Mouse (Mus musculus) erythroblast, embryonic 14.5 days (primary cell): Measurements from ENCODE around the gene Eed. TPM values are rescaled to one million over a fixed set of nuclear protein-coding genes. Genes with fewer than 3 reads are reported as not detected.
"Not testable (repeated sequence)": the region's sequence is repeated elsewhere in the genome, so short reads cannot be mapped to it uniquely, and the experiment has no call there.

Experiments
- H3K27me3 ChIP-seq: 2 replicates; pipeline ENCODE4 v1.6.1; 2012; ENCODE audit warnings: inconsistent platforms; ENCODE audit not compliant: control insufficient read depth
- H3K36me3 ChIP-seq: 2 replicates; pipeline ENCODE4 v1.6.1; 2012; ENCODE audit warnings: mild to moderate bottlenecking, inconsistent platforms; ENCODE audit not compliant: control insufficient read depth
- H3K4me1 ChIP-seq: 2 replicates; pipeline ENCODE4 v1.6.1; 2012; ENCODE audit warnings: inconsistent platforms; ENCODE audit not compliant: control insufficient read depth
- H3K4me3 ChIP-seq: replicated peaks from 2 replicates; pipeline ENCODE3; 2012; ENCODE audit warnings: moderate library complexity, mild to moderate bottlenecking, inconsistent platforms
- H3K9me3 ChIP-seq: 2 replicates; pipeline ENCODE4 v1.6.1; 2012; ENCODE audit warnings: low read length, inconsistent platforms, mixed read lengths; ENCODE audit not compliant: control insufficient read depth
- GATA1 ChIP-seq: IDR thresholded peaks from 2 replicates; pipeline ENCODE4 v1.6.1; 2012; ENCODE audit warnings: low read length, inconsistent platforms, mixed read lengths
- TAL1 ChIP-seq: IDR thresholded peaks from 3 replicates; pipeline ENCODE4 v1.6.1; 2012; ENCODE audit warnings: low read length, inconsistent platforms, mixed read lengths
- polyA plus RNA-seq: library from polyadenylated mRNA; stranded (reverse); fragments of >175 nt; gene quantifications from 2 replicates; pipeline ENCODE4 v1.2.3, GENCODE M21; 2012

Eed gene
- polyA plus RNA-seq, 1 experiment, result 4.5 TPM

DNA sequence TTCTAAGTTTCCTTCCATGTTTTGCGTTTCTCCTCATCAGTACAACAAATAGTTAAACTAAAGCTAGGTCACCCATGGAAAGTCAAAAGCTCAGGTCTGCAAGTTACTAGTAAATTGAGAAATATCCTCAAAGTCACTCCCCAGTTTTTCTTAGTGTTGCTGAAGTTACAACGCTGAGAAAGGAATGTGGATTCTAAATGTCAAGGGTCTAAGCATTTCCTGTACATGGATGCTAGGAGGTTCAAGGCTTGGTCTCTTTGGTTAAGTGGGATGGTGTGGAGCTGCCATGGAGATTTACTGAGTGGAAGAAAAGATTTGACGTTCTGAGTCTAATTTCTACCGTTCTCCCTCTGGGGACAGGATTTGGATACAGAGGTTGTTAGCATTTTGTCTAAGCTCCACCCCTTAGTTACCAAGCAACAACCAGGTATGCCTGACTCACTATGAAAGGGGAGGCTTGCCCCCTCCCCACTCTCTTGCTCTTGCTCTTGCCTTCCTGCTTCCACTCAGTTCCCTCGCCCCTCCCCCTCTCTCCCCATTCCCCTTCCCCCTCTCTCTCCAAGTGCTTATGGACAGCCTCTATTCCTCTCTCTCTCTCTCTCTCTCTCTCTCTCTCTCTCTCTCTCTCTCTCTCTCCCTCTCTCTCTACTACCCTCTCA, 36.3 kb upstream of the Eed start:
- Histone ChIP-seq H3K9me3 (no peaks in the 10 kb centered on the region), H3K4me1 (peaks cover 27% of the 10 kb centered on the region), H3K27me3 (peaks cover 40% of the 10 kb centered on the region), H3K36me3 (no peaks in the 10 kb centered on the region), H3K4me3 (no peak overlapping the region)
- TF ChIP-seq GATA1, result no peak
- no peak for TF ChIP-seq TAL1

DNA sequence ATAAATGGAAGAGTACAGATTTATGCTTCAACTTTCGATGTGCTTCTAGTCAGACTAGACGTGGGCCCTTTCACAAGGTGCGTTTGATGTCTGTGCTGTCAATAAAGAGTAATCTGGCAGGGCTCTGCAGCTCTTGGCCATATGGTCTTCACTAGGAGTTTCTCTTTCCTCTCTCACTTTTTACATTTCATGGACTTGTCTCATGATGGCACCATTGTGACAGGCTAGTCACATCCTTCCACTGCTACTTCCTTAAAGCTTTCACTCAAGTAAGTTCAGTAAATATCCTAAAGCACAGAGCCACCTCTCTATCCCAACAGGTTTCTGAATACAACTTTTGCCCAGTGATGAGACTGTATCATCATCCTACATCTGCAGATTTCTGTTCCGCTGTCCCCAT, 35.7 kb upstream of the Eed start:
- H3K4me3 ChIP-seq, result no peak overlapping the region
- TF ChIP-seq TAL1, result no peak
- no peak for TF ChIP-seq GATA1
- no peaks in the 10 kb centered on the region for H3K36me3 ChIP-seq

GRCm38 (mm10) chr7:90006667-90007653, 26.2 kb upstream of the Eed start:
- peaks cover 28% of the 10 kb centered on the region for H3K4me1 ChIP-seq
- TF ChIP-seq TAL1 (no peak), GATA1 (no peak)
- no peak overlapping the region for H3K4me3 ChIP-seq
- no peaks in the 10 kb centered on the region for H3K36me3 ChIP-seq
- no peaks in the 10 kb centered on the region for H3K9me3 ChIP-seq
- peaks cover 28% of the 10 kb centered on the region for H3K27me3 ChIP-seq

More for the DNA sequence above, 35.7 kb upstream of the Eed start:
- Histone ChIP-seq H3K27me3 (peaks cover 40% of the 10 kb centered on the region), H3K9me3 (no peaks in the 10 kb centered on the region), H3K4me1 (peaks cover 25% of the 10 kb centered on the region)

- peaks cover 27% of the 10 kb centered on the region for H3K27me3 ChIP-seq
- H3K4me3 ChIP-seq, result no peak overlapping the region
- no peak for TF ChIP-seq TAL1
- TF ChIP-seq GATA1, result no peak
- H3K9me3 ChIP-seq, result no peaks in the 10 kb centered on the region
- H3K36me3 ChIP-seq, result no peaks in the 10 kb centered on the region
- peaks cover 26% of the 10 kb centered on the region for H3K4me1 ChIP-seq
These were observed 24.0 kb upstream of the Eed start for GRCm38 (mm10) chr7:90004781-90005180.

- peaks cover 26% of the 10 kb centered on the region for H3K27me3 ChIP-seq
- TF ChIP-seq GATA1 (no peak), TAL1 (no peak)
- H3K36me3 ChIP-seq, result no peaks in the 10 kb centered on the region
- peaks cover 44% of the 10 kb centered on the region for H3K4me1 ChIP-seq
- H3K9me3 ChIP-seq, result no peaks in the 10 kb centered on the region
- no peak overlapping the region for H3K4me3 ChIP-seq
These were observed 21.6 kb upstream of the Eed start for GRCm38 (mm10) chr7:90002375-90002774.

DNA sequence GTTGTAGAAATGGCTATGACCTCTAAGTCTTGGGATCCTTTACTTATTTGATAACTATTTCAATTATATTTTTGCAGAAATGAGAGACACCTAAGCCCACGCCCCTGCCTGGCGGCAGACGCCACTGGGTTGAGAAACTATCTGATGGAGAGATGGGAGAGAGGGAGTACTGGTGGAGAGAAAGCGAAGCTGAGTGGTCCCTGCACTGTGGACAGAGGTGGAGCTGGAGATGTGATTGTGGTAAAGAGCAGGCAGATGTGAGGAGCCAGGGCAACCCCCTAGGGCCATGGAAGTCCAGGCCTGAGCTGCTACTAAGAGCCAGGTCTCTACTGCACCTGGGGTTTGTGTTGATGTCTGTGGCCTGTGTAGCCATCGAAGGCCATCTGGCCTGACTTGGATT, 18.7 kb upstream of the Eed start:
- TF ChIP-seq GATA1, result no peak
- TF ChIP-seq TAL1, result no peak
- peaks cover 41% of the 10 kb centered on the region for H3K4me1 ChIP-seq
- H3K36me3 ChIP-seq, result no peaks in the 10 kb centered on the region
- H3K4me3 ChIP-seq, result no peak overlapping the region
- peaks cover 21% of the 10 kb centered on the region for H3K27me3 ChIP-seq
- H3K9me3 ChIP-seq, result peaks cover 3% of the 10 kb centered on the region

DNA sequence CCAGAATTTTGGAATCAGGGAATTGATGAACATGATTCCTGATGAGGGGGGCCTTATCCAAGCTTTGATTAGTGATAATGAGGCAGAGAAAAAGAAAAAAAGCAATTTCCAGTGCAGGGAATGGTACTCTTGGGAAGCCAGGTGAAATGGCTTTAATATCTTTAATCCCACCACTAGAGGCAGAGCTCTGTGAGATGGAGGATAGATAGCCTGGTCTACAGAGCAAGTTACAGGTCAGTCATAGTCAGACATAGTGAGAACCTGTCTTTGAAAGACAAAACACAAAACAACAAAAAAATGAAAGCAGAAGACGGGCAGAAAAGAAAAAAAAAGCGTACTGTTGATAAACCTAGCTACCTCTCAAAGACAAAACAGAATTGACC, 17.8 kb upstream of the Eed start:
- no peak for TF ChIP-seq TAL1
- TF ChIP-seq GATA1, result peak; percentile 23; the same call in 1 of the 2 replicates
- Histone ChIP-seq H3K4me1 (peaks cover 41% of the 10 kb centered on the region), H3K9me3 (peaks cover 3% of the 10 kb centered on the region), H3K36me3 (no peaks in the 10 kb centered on the region), H3K27me3 (peaks cover 18% of the 10 kb centered on the region), H3K4me3 (no peak overlapping the region)

- Histone ChIP-seq H3K4me1 (peaks cover 36% of the 10 kb centered on the region), H3K4me3 (no peak overlapping the region), H3K27me3 (peaks cover 15% of the 10 kb centered on the region), H3K36me3 (no peaks in the 10 kb centered on the region), H3K9me3 (peaks cover 3% of the 10 kb centered on the region)
- TF ChIP-seq GATA1, result no peak
- no peak for TF ChIP-seq TAL1
These were observed 17.3 kb upstream of the Eed start for GRCm38 (mm10) chr7:89998006-89998623.

DNA sequence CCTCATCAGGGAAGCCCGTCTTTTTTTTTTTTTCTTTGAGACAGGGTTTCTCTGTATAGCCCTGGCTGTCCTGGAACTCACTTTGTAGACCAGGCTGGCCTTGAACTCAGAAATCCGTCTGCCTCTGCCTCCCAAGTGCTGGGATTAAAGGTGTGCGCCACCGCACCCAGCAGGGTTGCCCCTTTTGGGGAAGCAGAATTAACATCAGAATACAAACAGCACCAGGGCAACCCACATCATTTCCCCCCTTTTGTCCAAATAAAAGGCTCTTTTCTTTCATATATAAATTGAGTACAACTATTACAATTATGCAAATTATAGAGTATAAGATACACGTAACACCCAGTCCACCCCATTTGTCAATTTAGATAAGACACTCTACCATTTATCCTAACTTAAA, 16.7 kb upstream of the Eed start:
- not testable (repeated sequence) for H3K4me3 ChIP-seq, H3K9me3 ChIP-seq, H3K36me3 ChIP-seq
- Histone ChIP-seq H3K4me1 (peaks cover 36% of the 10 kb centered on the region), H3K27me3 (peaks cover 17% of the 10 kb centered on the region)
